Mouse (Mus musculus) megakaryocyte, embryonic 14.5 days (primary cell): ENCODE data around the gene Robo3.

Experiments used
- FLI1 ChIP-seq: IDR thresholded peaks from 2 replicates; pipeline ENCODE4 v1.6.1; 2012; ENCODE audit warnings: low read length, inconsistent platforms, mixed read lengths
- GATA1 ChIP-seq: IDR thresholded peaks from 3 replicates; pipeline ENCODE4 v1.6.1; 2012; ENCODE audit warnings: mixed read lengths, low read length, inconsistent platforms, borderline replicate concordance

DNA sequence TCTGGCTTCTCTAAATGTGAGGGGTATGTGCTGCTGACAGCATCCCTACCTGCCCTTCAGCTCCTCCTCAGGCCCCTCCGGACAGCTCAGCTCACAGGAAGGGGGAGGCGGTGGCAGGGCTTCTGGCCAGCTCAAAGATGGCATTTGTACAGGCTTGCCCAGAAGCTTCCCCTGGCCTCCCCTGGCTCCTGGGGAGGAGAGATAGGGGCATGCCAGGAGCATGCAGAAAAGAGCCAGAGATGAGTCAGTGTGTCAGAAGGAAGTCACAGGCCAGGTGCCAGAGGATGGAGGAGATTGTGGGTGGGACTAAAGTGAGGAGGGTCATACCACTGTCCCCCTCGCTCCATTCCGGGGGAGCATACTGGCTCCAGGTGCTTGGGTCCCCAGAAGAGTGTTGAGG is 14.3 kb downstream of the Robo3 start:
- no peak for TF ChIP-seq GATA1
- no peak for TF ChIP-seq FLI1
